Comparison of ENCODE assay signal across 11 mouse cellular contexts in the genomic region with DNA sequence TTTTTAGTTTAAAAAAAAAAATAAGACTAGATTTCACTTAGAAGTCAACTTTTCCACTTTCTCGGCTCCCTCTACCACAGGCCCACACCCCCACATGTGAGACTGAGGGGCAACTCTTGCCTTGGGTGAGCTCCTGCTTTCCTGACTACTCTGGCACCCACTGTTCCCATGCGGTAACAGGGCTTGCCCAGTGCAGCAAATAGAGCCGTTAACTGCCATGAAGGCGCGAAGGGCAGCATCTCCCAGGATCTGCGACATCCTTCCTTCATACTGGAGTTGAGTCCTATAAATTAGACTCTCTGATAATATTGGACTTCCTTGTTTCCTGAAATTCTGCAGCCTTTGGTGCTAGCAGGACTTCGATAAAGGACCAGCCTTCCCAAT.
DNase-seq lines count a peak whose midpoint lies in the region; ATAC-seq and TF ChIP-seq lines count a peak whose summit lies in the region.
"Had no signal": no experiment of that assay in that cellular context is flagged by ENCODE, and none has a peak within 500 bp of the region (broad histone marks: within the 10 kb centered on the region; RNA-seq: fewer than 3 reads in every experiment).

No protein-coding gene starts in this region.

- peak overlapping the region; percentile 31 for H3K4me2 ChIP-seq in heart, embryonic 11.5 days
- H3K4me2 ChIP-seq in embryonic facial prominence, embryonic 14.5 days (ENCODE audit: low read depth, low read length): no peak overlapping the region
- 0 out of 2 replicates have a peak overlapping the region, but pooled peaks have one; percentile 1 for H3K4me2 ChIP-seq in liver, embryonic 16.5 days (ENCODE audit: low read depth, low read length)

- H3K4me3 ChIP-seq in heart, embryonic 11.5 days (ENCODE audit: low read depth, low read length): no peak overlapping the region
- H3K4me3 ChIP-seq in left cerebral cortex, adult 2 months: no peak overlapping the region
- no peak overlapping the region for H3K4me3 ChIP-seq in embryonic facial prominence, embryonic 14.5 days (ENCODE audit: low read depth, low read length)
- H3K4me3 ChIP-seq in liver, embryonic 16.5 days (ENCODE audit: low read depth, low read length): no peak overlapping the region
- no peak overlapping the region for H3K4me3 ChIP-seq in thymus, adult 2 months (ENCODE audit: control insufficient read depth, insufficient read depth, low read length)

- ATAC-seq in heart, embryonic 11.5 days (replicated peaks; ENCODE audit: insufficient number of reproducible peaks, low FRiP score, low TSS enrichment): no peak
- no peak for ATAC-seq in embryonic facial prominence, embryonic 14.5 days (ENCODE audit: low read depth)
- ATAC-seq in liver, embryonic 16.5 days (ENCODE audit: low read depth): no peak
- no peak for ATAC-seq in activated CD4-positive, CD25-positive, alpha-beta regulatory T cell, adult 4 months

- intact Hi-C loops in heart, postnatal 25 days (cut with DNase I): no loop called here
- intact Hi-C loops in left cerebral cortex, adult 2 months (cut with DNase I): no loop called here
- intact Hi-C loops in left cerebral cortex, postnatal 14 days (cut with DNase I): no loop called here

- no peak for TF ChIP-seq POLR2A in thymus, adult 2 months (IDR thresholded peaks at IDR 0.05; ENCODE audit: control insufficient read depth, extremely low read depth, insufficient read depth, low read length, poor library complexity)

- no peak for TF ChIP-seq CTCF in left cerebral cortex, adult 2 months (IDR thresholded peaks at IDR 0.05)
- TF ChIP-seq CTCF in thymus, adult 2 months (IDR thresholded peaks at IDR 0.05; ENCODE audit: borderline replicate concordance, control insufficient read depth, extremely low read depth, insufficient read depth, low read length, poor library complexity): no peak

- no peaks in the 10 kb centered on the region for H3K9me3 ChIP-seq in heart, embryonic 11.5 days (replicated peaks; ENCODE audit: control insufficient read depth, low read length)
- H3K9me3 ChIP-seq in embryonic facial prominence, embryonic 14.5 days (ENCODE audit: control insufficient read depth, low read length): no peaks in the 10 kb centered on the region
- H3K9me3 ChIP-seq in liver, embryonic 16.5 days (replicated peaks; ENCODE audit: control insufficient read depth, low read length): no peaks in the 10 kb centered on the region

- H3K36me3 ChIP-seq in heart, embryonic 11.5 days (ENCODE audit: control insufficient read depth, insufficient read depth, low read length): no peaks in the 10 kb centered on the region
- H3K36me3 ChIP-seq in embryonic facial prominence, embryonic 14.5 days (ENCODE audit: control insufficient read depth, insufficient read depth, low read length): no peaks in the 10 kb centered on the region
- H3K36me3 ChIP-seq in liver, embryonic 16.5 days (ENCODE audit: control insufficient read depth, insufficient read depth): no peaks in the 10 kb centered on the region
- H3K36me3 ChIP-seq in thymus, adult 2 months (ENCODE audit: control insufficient read depth, insufficient read depth, low read length): no peaks in the 10 kb centered on the region

- no peak for DNase-seq in heart, postnatal 25 days (ENCODE audit: low spot score)
- DNase-seq in left cerebral cortex, adult 2 months (ENCODE audit: extremely low spot score in 1 of 2, low spot score in 2 of 2): no peak
- DNase-seq in left cerebral cortex, postnatal 14 days (ENCODE audit: low spot score in 2 of 2): no peak
- DNase-seq in embryonic facial prominence, embryonic 14.5 days (ENCODE audit: low spot score): no peak
- no peak for DNase-seq in thymus, adult 2 months
- DNase-seq: cerebellum, postnatal 14 days; lung, postnatal 14 days; retina, postnatal 1 day had no signal

- H3K4me1 ChIP-seq in heart, embryonic 11.5 days (ENCODE audit: control insufficient read depth, insufficient read depth, low read length): peaks cover 40% of the 10 kb centered on the region
- H3K4me1 ChIP-seq in embryonic facial prominence, embryonic 14.5 days (ENCODE audit: control insufficient read depth, insufficient read depth, low read length): peaks cover 3% of the 10 kb centered on the region; the same call in 1 of the 2 replicates
- H3K4me1 ChIP-seq in liver, embryonic 16.5 days (ENCODE audit: control insufficient read depth, low read depth, low read length): no peaks in the 10 kb centered on the region
- peaks cover 19% of the 10 kb centered on the region for H3K4me1 ChIP-seq in thymus, adult 2 months (replicated peaks; ENCODE audit: control insufficient read depth, insufficient read depth, low read length)

- 42% methylated on average over 7 of the region's 7 CpGs for WGBS in heart, embryonic 11.5 days (ENCODE audit: insufficient replicate concordance)
- WGBS in embryonic facial prominence, embryonic 14.5 days: 45% methylated on average over 7 of the region's 7 CpGs
- WGBS in liver, embryonic 16.5 days (ENCODE audit: insufficient replicate concordance): 37% methylated on average over 7 of the region's 7 CpGs
- 81% methylated on average over 7 of the region's 7 CpGs for WGBS in thymus, adult 2 months

- H3K27me3 ChIP-seq in heart, embryonic 11.5 days (ENCODE audit: control insufficient read depth, insufficient read depth, low read length): no peaks in the 10 kb centered on the region
- no peaks in the 10 kb centered on the region for H3K27me3 ChIP-seq in embryonic facial prominence, embryonic 14.5 days (replicated peaks; ENCODE audit: control insufficient read depth, insufficient read depth, low read length)
- no peaks in the 10 kb centered on the region for H3K27me3 ChIP-seq in liver, embryonic 16.5 days (ENCODE audit: control insufficient read depth, insufficient read depth, low read depth, low read length)
- H3K27me3 ChIP-seq in thymus, adult 2 months (ENCODE audit: control insufficient read depth, insufficient read depth, low read length): no peaks in the 10 kb centered on the region

- peak overlapping the region; percentile 73; the same call in 1 of the 2 replicates for H3K27ac ChIP-seq in heart, embryonic 11.5 days (ENCODE audit: low read depth, low read length)
- H3K27ac ChIP-seq in left cerebral cortex, adult 2 months: peak overlapping the region; percentile 73
- peak overlapping the region; percentile 16; the same call in 1 of the 2 replicates for H3K27ac ChIP-seq in embryonic facial prominence, embryonic 14.5 days (replicated peaks; ENCODE audit: low read depth, low read length)
- H3K27ac ChIP-seq in liver, embryonic 16.5 days (ENCODE audit: low read length): no peak overlapping the region
- H3K27ac ChIP-seq in thymus, adult 2 months (ENCODE audit: control insufficient read depth, insufficient read depth, low read length): no peak overlapping the region

- H3K9ac ChIP-seq in heart, embryonic 11.5 days (ENCODE audit: low read depth, low read length): no peak overlapping the region
- no peak overlapping the region for H3K9ac ChIP-seq in embryonic facial prominence, embryonic 14.5 days (ENCODE audit: low read depth, low read length)
- H3K9ac ChIP-seq in liver, embryonic 16.5 days (ENCODE audit: low read depth, low read length): no peak overlapping the region

Comparison
In these comparisons a context has a peak if more than half of its experiments do, and no peak if none do; other contexts are left out.
1. H3K27ac ChIP-seq: peak in heart, embryonic 11.5 days (single experiment), left cerebral cortex, adult 2 months (single experiment) and embryonic facial prominence, embryonic 14.5 days (single experiment); none in liver, embryonic 16.5 days (single experiment) and thymus, adult 2 months (single experiment).